Mouse (Mus musculus): Measurements from ENCODE around the gene Hist1h1t.
"Not testable (repeated sequence)": the region's sequence is repeated elsewhere in the genome, so short reads cannot be mapped to it uniquely, and the experiment has no call there.

The Hist1h1t gene

GRCm38 (mm10) chr13:23698300-23698693, 2.7 kb downstream of the Hist1h1t start, which contains the start of gene Hist1h4c:
Gene Hist1h4c, minus strand, starts transcription at chr13:23698454.
- in situ Hi-C loops (cut with MboI, MseI), result no loop called here

- in situ Hi-C loops (cut with MboI, MseI), result no loop called here
Measured at GRCm38 (mm10) chr13:23698996-23699395, 3.4 kb downstream of the Hist1h1t start.

GRCm38 (mm10) chr13:23699767-23700166, 4.2 kb downstream of the Hist1h1t start:
- in situ Hi-C loops (cut with MboI, MseI), result loop anchor here in 1 of 2 experiments (5.0 kb wide), 1 partner anchor 38 kb away; the partner anchor contains the start of gene Hist1h1c

- in situ Hi-C loops (cut with MboI, MseI), result loop anchor here in 1 of 2 experiments (5.0 kb wide), 1 partner anchor 36 kb away; the partner anchor contains the start of gene Hist1h1c
Measured at GRCm38 (mm10) chr13:23700786-23701520, 5.3 kb downstream of the Hist1h1t start.

- in situ Hi-C loops (cut with MboI, MseI), result loop anchor here in 1 of 2 experiments (5.0 kb wide), 1 partner anchor 35 kb away; the partner anchor contains the start of gene Hist1h1c
Measured at GRCm38 (mm10) chr13:23702220-23702619, 6.6 kb downstream of the Hist1h1t start.

GRCm38 (mm10) chr13:23702801-23703200, 7.2 kb downstream of the Hist1h1t start:
- in situ Hi-C loops (cut with MboI, MseI), result loop anchor here in 1 of 2 experiments (5.0 kb wide), 1 partner anchor 34 kb away; the partner anchor contains the start of gene Hist1h1c

GRCm38 (mm10) chr13:23705751-23706356, 10.2 kb downstream of the Hist1h1t start:
- in situ Hi-C loops (cut with MboI, MseI), result no loop called here

GRCm38 (mm10) chr13:23706771-23707170, 11.2 kb downstream of the Hist1h1t start:
- in situ Hi-C loops (cut with MboI, MseI), result no loop called here

- in situ Hi-C loops (cut with MboI, MseI), result no loop called here
Measured at GRCm38 (mm10) chr13:23708041-23708440, 12.4 kb downstream of the Hist1h1t start.

GRCm38 (mm10) chr13:23708654-23709053, 13.0 kb downstream of the Hist1h1t start:
- in situ Hi-C loops (cut with MboI, MseI), result no loop called here

- in situ Hi-C loops (cut with MboI, MseI), result no loop called here
Measured at GRCm38 (mm10) chr13:23709714-23710373, 14.2 kb downstream of the Hist1h1t start.

- in situ Hi-C loops (cut with MboI, MseI), result no loop called here
Measured at GRCm38 (mm10) chr13:23710374-23711089, 14.9 kb downstream of the Hist1h1t start, which contains the start of gene Hfe. Gene Hfe, minus strand, starts transcription at chr13:23710854.

GRCm38 (mm10) chr13:23716261-23717042, 20.8 kb downstream of the Hist1h1t start:
- in situ Hi-C loops (cut with MboI, MseI), result no loop called here

- in situ Hi-C loops (cut with MboI, MseI), result no loop called here
Measured at GRCm38 (mm10) chr13:23717176-23717575, 21.6 kb downstream of the Hist1h1t start.

- in situ Hi-C loops (cut with MboI, MseI), result not testable (repeated sequence)
Measured at GRCm38 (mm10) chr13:23717593-23718245, 22.1 kb downstream of the Hist1h1t start.

- in situ Hi-C loops (cut with MboI, MseI), result no loop called here
Measured at GRCm38 (mm10) chr13:23724239-23724638, 28.6 kb downstream of the Hist1h1t start.

- in situ Hi-C loops (cut with MboI, MseI), result loop anchor here in 1 of 2 experiments (5.0 kb wide), 1 partner anchor 93 kb away; no protein-coding TSS in a partner anchor
Measured at GRCm38 (mm10) chr13:23725213-23725612, 29.6 kb downstream of the Hist1h1t start.

- in situ Hi-C loops (cut with MboI, MseI), result loop anchor here in 1 of 2 experiments (5.0 kb wide), 1 partner anchor 96 kb away; no protein-coding TSS in a partner anchor
Measured at GRCm38 (mm10) chr13:23728472-23729191, 33.0 kb downstream of the Hist1h1t start.

- in situ Hi-C loops (cut with MboI, MseI), result loop anchor here in 1 of 2 experiments (5.0 kb wide), 1 partner anchor 97 kb away; no protein-coding TSS in a partner anchor
Measured at GRCm38 (mm10) chr13:23729192-23729525, 33.5 kb downstream of the Hist1h1t start.

Measured in T-helper 17 cell (primary cell).